Mouse (Mus musculus) testis, adult 2 months (tissue): ENCODE data around the gene Dytn. TPM values are rescaled to one million over a fixed set of nuclear protein-coding genes. Genes with fewer than 3 reads are reported as not detected.
A peak's percentile ranks its signal among the peaks of the same experiment; 100 is the strongest.

ENCODE experiments used
- H3K27ac ChIP-seq: fragments of 200-500 bp; 2 replicates; pipeline ENCODE4 v1.5.1; 2012; ENCODE audit warnings: low read depth, low read length; ENCODE audit not compliant: control insufficient read depth, insufficient read depth
- H3K27me3 ChIP-seq: fragments of 200-500 bp; 2 replicates; pipeline ENCODE4 v1.6.1; 2012; ENCODE audit warnings: mild to moderate bottlenecking, low read length, moderate library complexity; ENCODE audit not compliant: control insufficient read depth, insufficient read depth
- H3K36me3 ChIP-seq: fragments of 200-500 bp; 2 replicates; pipeline ENCODE4 v1.6.1; 2012; ENCODE audit warnings: mild to moderate bottlenecking, low read length; ENCODE audit not compliant: control insufficient read depth, insufficient read depth
- H3K4me1 ChIP-seq: fragments of 200-500 bp; 2 replicates; pipeline ENCODE4 v1.6.1; 2012; ENCODE audit warnings: low read length; ENCODE audit not compliant: control insufficient read depth, insufficient read depth
- H3K4me3 ChIP-seq: fragments of 200-500 bp; 2 replicates; pipeline ENCODE4 v1.5.1; 2012; ENCODE audit warnings: low read depth, mild to moderate bottlenecking, low read length, moderate library complexity, mixed read lengths; ENCODE audit not compliant: control insufficient read depth
- CTCF ChIP-seq: fragments of 200-500 bp; IDR thresholded peaks from 2 replicates; pipeline ENCODE4 v1.5.1; 2012; ENCODE audit warnings: low read depth, mild to moderate bottlenecking, inconsistent platforms, low read length, moderate library complexity; ENCODE audit not compliant: control insufficient read depth, insufficient read depth, insufficient replicate concordance
- POLR2A ChIP-seq: fragments of 200-500 bp; IDR thresholded peaks from 2 replicates; pipeline ENCODE4 v1.6.1; 2012; ENCODE audit warnings: low read depth, mild to moderate bottlenecking, inconsistent platforms, low read length, moderate library complexity; ENCODE audit not compliant: control insufficient read depth
- polyA plus RNA-seq: library from polyadenylated mRNA; depleted of rRNA; stranded (reverse); fragments of >200 nt; gene quantifications from 2 replicates; pipeline ENCODE4 v1.2.3, GENCODE M21; 2012; rRNA removed

Gene Dytn
- polyA plus RNA-seq = 0.07 TPM in 1 of 2 replicates, not detected in the other

DNA sequence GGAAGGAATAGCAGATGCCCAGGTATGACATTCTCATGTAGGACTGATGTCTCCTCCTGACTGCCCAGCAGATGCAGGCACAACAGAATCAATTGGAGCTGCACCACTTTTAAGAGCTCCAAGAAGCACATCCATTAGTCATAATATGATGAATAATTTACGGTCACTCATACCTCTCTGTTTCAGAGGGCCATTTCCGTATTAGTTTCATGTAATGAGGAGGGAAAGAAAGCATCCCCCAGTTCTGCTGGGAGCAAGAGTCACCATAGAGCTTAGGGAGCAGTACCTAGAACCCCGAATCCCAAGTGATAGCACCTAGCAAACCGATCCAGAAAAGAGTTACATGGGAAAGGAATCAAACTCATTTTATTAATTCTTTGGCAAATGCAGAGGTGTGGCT, at the start of gene Dytn:
Gene Dytn, minus strand, starts transcription at position 101 of the 400 bp plus-strand sequence.
- no peaks in the 10 kb centered on the region for H3K4me1 ChIP-seq
- H3K36me3 ChIP-seq = no peaks in the 10 kb centered on the region
- no peak for TF ChIP-seq POLR2A
- TF ChIP-seq CTCF = no peak
- H3K4me3 ChIP-seq = no peak within 1 kb of the TSS
- no peak within 1 kb of the TSS for H3K27ac ChIP-seq
- H3K27me3 ChIP-seq = no peaks in the 10 kb centered on the region

DNA sequence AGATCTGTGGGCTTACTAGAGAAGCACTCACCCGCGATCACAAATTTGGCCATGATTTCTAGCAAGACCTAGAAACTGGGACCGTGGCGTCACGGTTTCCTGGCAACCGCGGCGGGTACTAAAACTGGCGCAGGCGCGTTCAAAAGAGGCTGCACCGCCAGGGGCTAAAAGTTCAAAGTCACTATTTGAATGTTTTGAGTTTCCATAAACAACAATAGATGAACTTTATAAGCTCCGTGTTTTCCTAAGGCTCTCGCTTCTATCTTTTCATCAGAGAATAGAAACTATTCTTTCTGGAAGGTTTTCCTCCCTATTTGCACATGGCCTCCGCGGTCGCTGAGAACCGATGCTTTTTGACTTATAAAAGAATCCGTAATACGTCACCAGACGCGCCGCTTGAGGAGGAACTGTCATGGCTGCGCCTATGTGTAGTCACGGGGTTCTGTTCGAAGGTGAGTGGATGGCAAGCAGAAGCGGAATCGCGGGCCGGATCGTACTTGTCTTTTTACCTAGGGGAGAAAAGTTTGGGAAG, 43.6 kb upstream of the Dytn start, which contains the start of the genes Mdh1b and Fastkd2:
Gene Mdh1b, minus strand, starts transcription at position 79 of the 532 bp plus-strand sequence.
Gene Fastkd2, plus strand, starts transcription at position 375 of the 532 bp plus-strand sequence.
- no peaks in the 10 kb centered on the region for H3K27me3 ChIP-seq
- H3K36me3 ChIP-seq = no peaks in the 10 kb centered on the region
- no peak for TF ChIP-seq CTCF
- peak; percentile 65; the same call in 1 of the 2 replicates for TF ChIP-seq POLR2A
- peaks cover 4% of the 10 kb centered on the region; the same call in 1 of the 2 replicates for H3K4me1 ChIP-seq
- peak within 1 kb of the TSS; percentile 99 for H3K4me3 ChIP-seq
- peak within 1 kb of the TSS; percentile 84 for H3K27ac ChIP-seq

GRCm38 (mm10) chr1:63729796-63730195, 43.1 kb upstream of the Dytn start:
- Histone ChIP-seq H3K4me1 (peaks cover 4% of the 10 kb centered on the region; the same call in 1 of the 2 replicates), H3K27me3 (no peaks in the 10 kb centered on the region), H3K36me3 (no peaks in the 10 kb centered on the region), H3K27ac (peak overlapping the region; percentile 84), H3K4me3 (peak overlapping the region; percentile 99)
- TF ChIP-seq CTCF (no peak), POLR2A (no peak)

- TF ChIP-seq POLR2A (no peak), CTCF (no peak)
- H3K4me3 ChIP-seq = no peak overlapping the region
- H3K36me3 ChIP-seq = no peaks in the 10 kb centered on the region; the same call in 1 of the 2 replicates
- H3K4me1 ChIP-seq = no peaks in the 10 kb centered on the region
- H3K27ac ChIP-seq = no peak overlapping the region
- H3K27me3 ChIP-seq = no peaks in the 10 kb centered on the region
Observed at GRCm38 (mm10) chr1:63720161-63720560, 33.4 kb upstream of the Dytn start.

- TF ChIP-seq POLR2A (no peak), CTCF (no peak)
- Histone ChIP-seq H3K27ac (no peak overlapping the region), H3K4me3 (no peak overlapping the region), H3K27me3 (no peaks in the 10 kb centered on the region), H3K4me1 (no peaks in the 10 kb centered on the region), H3K36me3 (no peaks in the 10 kb centered on the region)
Observed at GRCm38 (mm10) chr1:63708876-63709275, 22.1 kb upstream of the Dytn start.

DNA sequence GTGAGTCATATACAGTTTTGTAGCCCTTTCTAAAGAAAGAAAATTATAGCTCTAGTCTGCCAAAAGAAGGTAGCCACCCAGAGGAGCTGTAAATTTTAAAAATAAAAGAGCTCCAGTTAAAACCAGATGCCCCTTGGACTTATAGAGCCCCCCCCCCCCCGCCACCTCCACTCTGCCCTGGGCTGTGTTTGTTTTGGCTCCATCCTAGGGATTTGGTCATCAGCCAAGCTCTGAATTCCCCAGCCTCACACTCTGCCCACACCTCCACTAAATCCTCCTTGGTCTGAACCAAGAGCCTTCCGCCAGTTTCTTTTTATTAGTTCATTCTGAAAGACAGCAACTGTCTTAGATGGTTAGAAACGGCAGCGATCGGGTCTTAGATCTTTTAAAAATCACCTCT, 19.0 kb upstream of the Dytn start:
- no peaks in the 10 kb centered on the region for H3K27me3 ChIP-seq
- no peak overlapping the region for H3K4me3 ChIP-seq
- H3K4me1 ChIP-seq = no peaks in the 10 kb centered on the region
- H3K27ac ChIP-seq = no peak overlapping the region
- TF ChIP-seq POLR2A = no peak
- TF ChIP-seq CTCF = no peak
- H3K36me3 ChIP-seq = no peaks in the 10 kb centered on the region

- H3K4me1 ChIP-seq = no peaks in the 10 kb centered on the region
Observed at GRCm38 (mm10) chr1:63696861-63697260, 10.1 kb upstream of the Dytn start.

More at GRCm38 (mm10) chr1:63696861-63697260, 10.1 kb upstream of the Dytn start:
- no peak overlapping the region for H3K4me3 ChIP-seq
- no peak overlapping the region for H3K27ac ChIP-seq
- no peaks in the 10 kb centered on the region for H3K36me3 ChIP-seq
- TF ChIP-seq CTCF (no peak), POLR2A (no peak)
- H3K27me3 ChIP-seq = no peaks in the 10 kb centered on the region
